Mouse (Mus musculus): Measurements from ENCODE around the gene Pfn1. TPM values are rescaled to one million over a fixed set of nuclear protein-coding genes. Genes with fewer than 3 reads are reported as not detected.

The Pfn1 gene
- polyA plus RNA-seq, 1 experiment, result 273 TPM

DNA sequence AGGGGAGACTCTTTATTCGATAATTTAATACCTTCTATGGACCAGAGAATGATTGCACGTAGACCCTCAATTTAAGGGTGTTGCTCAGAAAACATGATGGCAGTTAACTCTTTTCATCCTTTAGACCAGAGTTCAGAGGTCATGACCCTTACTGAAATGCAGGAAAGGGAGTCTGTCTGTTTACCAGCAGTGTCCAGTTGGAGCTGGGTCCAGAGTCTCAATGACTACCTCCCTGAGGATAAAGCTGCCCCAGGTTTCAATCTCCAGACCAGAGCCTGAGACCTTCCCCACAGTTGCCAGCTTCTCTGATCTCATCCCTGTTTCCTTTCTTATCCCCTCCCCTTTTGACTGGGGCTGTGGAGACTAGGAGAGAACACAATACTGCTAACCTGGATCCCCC is 24.1 kb upstream of the Pfn1 start:
- no peak for DNase-seq (ENCODE audit: extremely low spot score in 1 of 2, low spot score in 1 of 2)

GRCm38 (mm10) chr11:70678092-70678491 is 23.6 kb upstream of the Pfn1 start:
- no peak for DNase-seq (ENCODE audit: extremely low spot score in 1 of 2, low spot score in 1 of 2)

DNA sequence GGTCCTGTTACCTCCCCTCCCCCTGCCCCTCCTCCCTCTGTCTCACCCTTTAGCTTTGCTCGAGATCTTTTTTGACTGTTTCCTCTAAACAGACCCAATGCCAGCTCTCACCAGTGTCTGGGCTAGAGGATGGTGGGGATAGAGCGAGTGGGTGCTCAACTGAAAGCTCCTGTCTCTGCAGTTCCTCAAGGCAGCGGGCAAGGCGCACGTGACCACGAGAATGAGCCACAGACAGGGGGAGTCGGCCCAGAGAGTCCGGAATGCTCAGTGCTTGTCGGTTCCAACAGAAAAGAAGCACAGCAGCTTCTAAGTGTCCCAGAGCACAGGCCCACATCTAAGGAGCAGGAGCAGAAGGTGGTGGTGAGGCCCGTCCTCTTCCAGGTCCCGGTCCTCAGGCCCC is 20.1 kb upstream of the Pfn1 start:
- DNase-seq (ENCODE audit: extremely low spot score in 1 of 2, low spot score in 1 of 2), result no peak

DNA sequence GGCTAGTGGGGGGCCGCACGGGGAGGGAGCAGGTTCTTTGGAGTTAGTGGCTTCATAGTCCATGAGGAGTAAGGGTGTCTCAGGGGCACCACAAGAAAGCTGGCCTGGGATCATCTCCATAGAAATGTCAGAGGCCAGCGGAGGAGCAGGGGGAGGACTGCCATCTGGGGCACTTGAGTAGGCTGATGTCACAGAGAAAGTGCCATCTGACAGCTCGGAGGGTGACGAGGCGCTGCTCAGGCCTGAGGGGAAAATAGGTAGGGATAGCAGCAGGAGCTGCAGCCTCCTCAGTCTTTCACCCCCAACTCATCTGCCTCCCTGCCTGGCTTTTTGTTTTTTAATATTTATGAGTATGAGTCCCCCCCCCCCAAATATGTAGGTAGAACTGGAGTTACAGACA is 19.6 kb upstream of the Pfn1 start:
- DNase-seq (ENCODE audit: extremely low spot score in 1 of 2, low spot score in 1 of 2), result no peak

- DNase-seq (ENCODE audit: extremely low spot score in 1 of 2, low spot score in 1 of 2), result no peak
Observed at GRCm38 (mm10) chr11:70671333-70672047, 17.0 kb upstream of the Pfn1 start.

- no peak for DNase-seq (ENCODE audit: extremely low spot score in 1 of 2, low spot score in 1 of 2)
Observed at GRCm38 (mm10) chr11:70670483-70670882, 16.0 kb upstream of the Pfn1 start.

DNA sequence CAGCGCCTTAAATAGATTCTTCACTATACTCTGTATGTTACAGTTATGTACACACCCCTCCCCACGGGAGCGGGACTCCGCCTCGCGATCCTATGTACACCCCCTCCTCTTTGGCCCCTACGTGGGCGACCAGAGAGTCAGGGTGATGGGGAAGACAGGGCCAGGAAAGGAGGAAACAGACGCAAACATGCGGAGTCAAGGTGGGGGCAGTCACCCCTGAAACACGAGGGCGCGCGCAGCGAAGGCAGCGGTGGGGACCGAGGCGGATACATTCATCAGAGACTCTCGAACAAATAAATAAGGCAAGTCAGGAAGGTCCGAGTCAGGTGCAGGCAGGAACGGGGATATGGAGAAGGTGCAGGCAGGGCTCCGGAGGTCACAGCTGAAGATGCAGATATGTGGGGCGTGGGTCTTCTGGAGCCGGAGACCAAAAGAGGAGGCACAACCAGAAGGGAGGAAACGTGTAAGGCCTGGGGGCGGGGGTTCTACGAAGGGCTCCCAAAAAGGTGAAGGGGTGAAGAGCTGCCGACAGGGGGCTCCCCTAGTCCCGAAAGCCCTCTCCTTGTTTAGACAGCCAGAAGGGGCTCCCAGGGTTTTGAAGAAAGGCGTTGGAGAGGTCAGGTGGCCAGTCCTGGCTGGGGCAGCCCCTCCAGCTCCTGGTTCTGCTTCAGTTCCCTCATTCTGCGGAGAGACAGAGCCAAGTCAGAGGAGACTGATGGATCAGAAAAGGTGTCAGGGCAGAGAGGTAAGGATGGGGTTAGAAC is 15.3 kb upstream of the Pfn1 start:
- peak in 1 of 2 experiments; percentile 70 for DNase-seq (ENCODE audit: extremely low spot score in 1 of 2, low spot score in 1 of 2)

- DNase-seq (ENCODE audit: extremely low spot score in 1 of 2, low spot score in 1 of 2), result peak; percentile 99 to 100
Observed at GRCm38 (mm10) chr11:70668771-70669505, 14.5 kb upstream of the Pfn1 start, which contains the start of gene Spag7. TSS of gene Spag7 (minus strand) at chr11:70669416.

DNA sequence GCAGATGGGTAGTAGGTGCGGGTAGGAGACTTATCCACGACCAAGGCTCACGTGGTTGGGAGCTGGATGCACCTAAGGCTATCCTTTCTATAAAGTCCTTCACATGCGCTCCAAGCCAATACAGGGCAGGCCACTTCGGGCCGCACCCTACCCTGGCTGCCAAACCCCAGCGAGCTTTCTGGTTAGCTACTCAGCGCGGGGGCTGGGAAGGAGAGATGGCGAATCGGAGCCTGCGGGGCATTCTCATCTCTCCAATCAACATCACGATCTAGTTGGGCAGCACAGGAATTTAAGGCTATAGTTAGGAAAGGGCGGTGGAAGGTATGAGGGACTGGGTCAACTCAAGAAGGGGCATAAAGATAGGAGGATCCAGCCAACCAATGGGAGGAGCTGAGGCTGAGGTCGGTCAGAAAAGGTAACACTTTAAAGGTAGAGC is 13.9 kb upstream of the Pfn1 start:
- DNase-seq (ENCODE audit: extremely low spot score in 1 of 2, low spot score in 1 of 2), result no peak

DNA sequence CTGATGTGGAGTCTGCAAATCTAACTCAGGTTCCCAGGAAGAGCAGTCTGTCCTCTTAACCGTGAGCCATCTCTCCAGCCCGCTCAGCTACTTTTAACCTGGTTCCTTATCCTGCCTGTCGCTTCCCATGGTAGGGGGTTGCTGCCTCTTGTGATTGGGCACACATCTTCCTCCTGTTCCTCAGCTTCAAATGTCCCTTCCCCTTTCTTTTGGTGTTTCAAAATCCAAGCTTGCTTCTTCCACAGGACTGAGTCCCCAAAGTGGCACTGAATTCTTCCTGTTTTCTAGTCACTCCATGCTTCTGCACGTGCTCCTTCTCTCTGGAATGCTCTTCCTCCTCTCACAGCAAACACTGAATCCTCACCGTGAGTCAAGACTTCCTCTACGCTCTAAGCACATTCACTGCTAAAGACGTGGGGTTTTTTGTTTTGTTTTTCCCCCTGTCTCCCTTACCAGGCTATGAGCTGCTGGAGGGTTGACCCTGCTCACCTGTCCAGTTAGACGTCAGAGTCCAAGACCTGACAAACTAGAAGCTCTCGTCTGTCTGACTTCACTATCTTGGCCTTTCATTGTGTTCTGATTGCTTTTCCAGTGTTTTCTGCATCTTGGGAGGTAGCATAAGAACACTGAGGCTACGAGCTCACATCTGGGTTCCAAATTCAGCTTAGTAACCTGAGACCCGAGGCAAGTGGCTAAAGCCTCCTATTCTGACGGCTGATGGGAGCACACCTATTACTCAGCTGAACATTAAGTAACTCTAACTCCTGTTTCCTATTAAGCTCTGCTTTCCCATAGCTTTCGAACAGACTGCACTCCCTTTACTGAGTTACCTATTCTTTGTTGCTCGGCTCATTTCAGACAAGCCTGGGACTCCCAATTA is 13.1 kb upstream of the Pfn1 start:
- no peak for DNase-seq (ENCODE audit: extremely low spot score in 1 of 2, low spot score in 1 of 2)

- DNase-seq (ENCODE audit: extremely low spot score in 1 of 2, low spot score in 1 of 2), result no peak
Observed at GRCm38 (mm10) chr11:70666687-70667086, 12.2 kb upstream of the Pfn1 start.

DNA sequence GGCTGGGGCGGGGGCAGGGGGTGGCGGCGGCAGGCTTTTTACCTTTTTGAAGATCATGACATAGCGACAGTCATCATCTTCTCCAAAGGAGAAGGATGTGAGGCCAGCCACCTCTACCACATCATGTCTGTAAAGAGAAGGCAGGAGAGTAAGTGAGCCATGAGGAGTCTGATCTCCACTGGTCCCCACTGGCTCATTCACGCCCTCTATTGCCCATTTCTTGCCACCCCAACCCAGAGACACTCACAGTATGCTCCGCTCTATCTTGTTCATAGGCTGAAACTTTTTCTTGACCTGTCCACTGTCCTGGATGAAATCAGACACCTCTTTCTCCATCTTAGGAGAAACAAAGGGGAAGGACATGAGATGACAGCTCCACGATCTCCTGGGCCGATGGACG is 10.3 kb upstream of the Pfn1 start:
- DNase-seq (ENCODE audit: extremely low spot score in 1 of 2, low spot score in 1 of 2), result no peak

- no peak for DNase-seq (ENCODE audit: extremely low spot score in 1 of 2, low spot score in 1 of 2)
Observed at GRCm38 (mm10) chr11:70663957-70664356, 9.5 kb upstream of the Pfn1 start.

DNA sequence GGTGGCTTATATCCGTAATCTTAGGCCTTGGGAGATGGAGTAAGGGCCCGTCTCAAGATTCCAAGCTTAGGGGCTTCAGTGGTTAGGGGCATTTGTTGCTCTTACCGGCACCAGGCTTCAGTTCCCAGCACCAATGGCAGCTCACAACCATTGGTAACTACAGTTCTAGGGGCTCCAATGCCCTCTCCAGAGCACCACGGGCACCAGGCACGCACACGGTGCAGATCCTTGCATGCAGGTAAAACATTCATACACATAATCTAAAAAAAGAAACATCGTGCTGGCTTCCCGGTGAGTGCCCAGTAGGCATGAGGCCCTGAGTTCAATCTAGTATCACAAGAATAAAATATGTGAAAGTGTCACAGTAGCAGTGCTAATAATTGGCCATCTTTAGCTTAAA is 8.7 kb upstream of the Pfn1 start:
- DNase-seq (ENCODE audit: extremely low spot score in 1 of 2, low spot score in 1 of 2), result no peak

- no peak for DNase-seq (ENCODE audit: extremely low spot score in 1 of 2, low spot score in 1 of 2)
Observed at GRCm38 (mm10) chr11:70660571-70660970, 6.1 kb upstream of the Pfn1 start.

GRCm38 (mm10) chr11:70658942-70659341 is 4.5 kb upstream of the Pfn1 start:
- no peak for DNase-seq (ENCODE audit: extremely low spot score in 1 of 2, low spot score in 1 of 2)

DNA sequence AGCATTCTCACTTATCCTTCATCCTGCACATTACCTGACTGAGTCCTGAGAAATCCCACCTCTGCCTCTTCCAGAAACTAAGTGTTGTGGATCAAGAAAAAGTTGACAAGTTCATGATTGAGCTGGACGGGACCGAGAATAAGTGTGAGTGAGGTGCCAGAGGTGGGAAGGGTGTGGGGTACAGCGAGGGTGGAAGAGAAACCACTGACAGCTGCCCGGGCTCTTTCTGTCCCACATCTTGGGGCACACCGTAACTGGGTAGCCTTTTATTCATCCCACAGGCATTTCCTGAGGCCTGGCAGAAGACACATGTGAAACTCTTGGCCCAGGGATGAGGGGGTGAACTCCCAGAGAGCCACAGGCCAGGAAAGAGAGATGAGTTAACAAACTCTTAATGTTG is 4.1 kb upstream of the Pfn1 start:
- no peak for DNase-seq (ENCODE audit: extremely low spot score in 1 of 2, low spot score in 1 of 2)

DNA sequence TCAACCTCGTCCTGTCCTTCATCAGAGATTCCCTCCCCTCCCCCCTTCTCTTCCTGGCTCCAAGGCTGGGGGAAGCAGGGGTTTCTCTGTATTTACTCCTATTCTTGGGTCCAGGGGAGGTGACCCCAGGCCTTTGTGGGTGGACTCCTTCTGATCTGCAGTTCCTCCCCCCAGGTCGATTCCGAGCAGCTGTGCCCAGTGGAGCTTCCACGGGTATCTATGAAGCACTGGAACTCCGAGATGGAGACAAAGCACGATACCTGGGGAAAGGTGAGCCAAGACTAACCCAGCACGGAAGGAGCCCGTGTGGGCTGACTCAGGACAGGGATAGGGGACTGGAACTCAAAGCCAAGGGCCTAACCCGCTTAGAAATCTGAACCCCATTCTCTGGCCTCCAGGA is 3.5 kb upstream of the Pfn1 start:
- DNase-seq (ENCODE audit: extremely low spot score in 1 of 2, low spot score in 1 of 2), result no peak

GRCm38 (mm10) chr11:70657573-70657972 is 3.1 kb upstream of the Pfn1 start:
- no peak for DNase-seq (ENCODE audit: extremely low spot score in 1 of 2, low spot score in 1 of 2)

DNA sequence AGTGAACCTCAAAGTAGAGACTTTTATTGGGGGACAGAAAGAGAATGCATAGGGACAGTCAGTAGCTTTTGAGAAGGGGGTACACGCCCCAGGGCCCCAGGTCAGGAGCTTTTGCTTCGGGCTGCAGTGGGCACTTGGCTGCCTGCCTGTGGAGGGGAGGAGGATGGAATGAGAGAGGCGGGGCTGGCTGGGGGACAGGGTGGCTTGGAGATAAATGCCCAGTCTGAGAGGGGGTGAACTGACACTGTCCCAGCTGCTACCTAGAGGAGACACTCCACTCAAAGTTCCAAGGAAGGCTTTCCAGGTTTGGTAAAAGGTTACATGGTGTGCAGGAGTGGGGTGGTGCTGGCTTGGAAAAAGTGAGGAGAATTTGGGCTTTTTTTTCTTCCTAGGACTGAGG is 2.5 kb upstream of the Pfn1 start, which contains the start of gene Eno3:
Eno3 (plus strand) TSS at position 239 of the 400 bp plus-strand sequence.
- no peak for DNase-seq (ENCODE audit: extremely low spot score in 1 of 2, low spot score in 1 of 2)

All from frontal cortex, adult 2 months (tissue).